Comparison of ENCODE assay signal across 31 mouse cellular contexts in genomic region chr4:43496587-43496986, GRCm38 (mm10). TPM values are rescaled to one million over a fixed set of nuclear protein-coding genes. Genes with fewer than 3 reads are reported as not detected.
A peak's percentile ranks its signal among the peaks of the same experiment; 100 is the strongest.
DNase-seq lines count a peak whose midpoint lies in the region; ATAC-seq and TF ChIP-seq lines count a peak whose summit lies in the region.
"Had no signal": no experiment of that assay in that cellular context is flagged by ENCODE, and none has a peak within 500 bp of the region (broad histone marks: within the 10 kb centered on the region; RNA-seq: fewer than 3 reads in every experiment).

No protein-coding gene starts in this region.

- H3K4me2 ChIP-seq in kidney, embryonic 14.5 days (replicated peaks; ENCODE audit: low read depth, low read length) = no peak overlapping the region
- no peak overlapping the region for H3K4me2 ChIP-seq in stomach, embryonic 14.5 days (replicated peaks; ENCODE audit: low read depth, low read length)
- H3K4me2 ChIP-seq in stomach, postnatal 0 days (replicated peaks; ENCODE audit: low read depth) = no peak overlapping the region
- H3K4me2 ChIP-seq: forebrain, embryonic 15.5 days; hindbrain, embryonic 14.5 days had no signal

- TF ChIP-seq EP300 in stomach, postnatal 0 days (optimal IDR thresholded peaks at IDR 0.05) = no peak

- TF ChIP-seq POLR2A in kidney, adult 2 months (IDR thresholded peaks at IDR 0.05; ENCODE audit: low read depth, low read length) = no peak

- no peak for TF ChIP-seq CTCF in kidney, adult 2 months (conservative IDR thresholded peaks at IDR 0.05; ENCODE audit: insufficient read depth, insufficient read length, low read depth, low read length)
- no peak for TF ChIP-seq CTCF in stomach, postnatal 0 days (IDR thresholded peaks at IDR 0.05; ENCODE audit: low read depth)

- no peak overlapping the region for H3K9ac ChIP-seq in kidney, embryonic 14.5 days (ENCODE audit: low read depth, low read length)
- no peak overlapping the region for H3K9ac ChIP-seq in stomach, embryonic 14.5 days (replicated peaks; ENCODE audit: low read depth, low read length)
- H3K9ac ChIP-seq in stomach, postnatal 0 days (ENCODE audit: low read length) = no peak overlapping the region
- H3K9ac ChIP-seq: embryonic facial prominence, embryonic 13.5 days; forebrain, embryonic 12.5 days; forebrain, embryonic 15.5 days; hindbrain, embryonic 14.5 days had no signal

- H3K36me3 ChIP-seq in heart, embryonic 10.5 days = peaks cover 24% of the 10 kb centered on the region
- no peaks in the 10 kb centered on the region for H3K36me3 ChIP-seq in kidney, adult 2 months (ENCODE audit: control insufficient read depth, insufficient read depth, low read length)
- peaks cover 18% of the 10 kb centered on the region; the same call in 1 of the 2 replicates for H3K36me3 ChIP-seq in kidney, embryonic 14.5 days (ENCODE audit: control insufficient read depth, insufficient read depth, low read length)
- H3K36me3 ChIP-seq in stomach, embryonic 14.5 days (ENCODE audit: control insufficient read depth, insufficient read depth, low read length) = peaks cover 19% of the 10 kb centered on the region
- no peaks in the 10 kb centered on the region for H3K36me3 ChIP-seq in stomach, postnatal 0 days (ENCODE audit: control insufficient read depth, insufficient read depth, low read length)
- H3K36me3 ChIP-seq: forebrain, embryonic 15.5 days had no signal

- peaks cover 51% of the 10 kb centered on the region for H3K4me1 ChIP-seq in heart, embryonic 10.5 days
- peaks cover 36% of the 10 kb centered on the region; the same call in 1 of the 2 replicates for H3K4me1 ChIP-seq in kidney, adult 2 months (ENCODE audit: control insufficient read depth, insufficient read depth, low read length)
- H3K4me1 ChIP-seq in kidney, embryonic 14.5 days (ENCODE audit: control insufficient read depth, insufficient read depth, low read length) = peaks cover 19% of the 10 kb centered on the region
- H3K4me1 ChIP-seq in stomach, embryonic 14.5 days (ENCODE audit: control insufficient read depth, insufficient read depth, low read length) = peaks cover 32% of the 10 kb centered on the region
- 0 out of 2 replicates have a peak, but pooled peaks cover 5% of the 10 kb centered on the region for H3K4me1 ChIP-seq in stomach, postnatal 0 days (replicated peaks; ENCODE audit: control insufficient read depth, insufficient read depth)

- WGBS in heart, embryonic 10.5 days = 39% methylated on average over 6 of the region's 6 CpGs
- WGBS in kidney, adult 2 months = 51% methylated on average over 6 of the region's 6 CpGs
- 51% methylated on average over 6 of the region's 6 CpGs for WGBS in kidney, embryonic 14.5 days
- WGBS in stomach, embryonic 14.5 days = 64% methylated on average over 6 of the region's 6 CpGs
- WGBS in stomach, postnatal 0 days = 72% methylated on average over 6 of the region's 6 CpGs

- no peaks in the 10 kb centered on the region for H3K9me3 ChIP-seq in heart, embryonic 10.5 days
- H3K9me3 ChIP-seq in kidney, embryonic 14.5 days (ENCODE audit: control insufficient read depth, low read length) = no peaks in the 10 kb centered on the region
- H3K9me3 ChIP-seq in stomach, embryonic 14.5 days (ENCODE audit: control insufficient read depth, low read depth, low read length) = no peaks in the 10 kb centered on the region
- no peaks in the 10 kb centered on the region for H3K9me3 ChIP-seq in stomach, postnatal 0 days (ENCODE audit: control insufficient read depth, low read length)
- H3K9me3 ChIP-seq: embryonic facial prominence, embryonic 10.5 days; embryonic facial prominence, embryonic 13.5 days; forebrain, embryonic 12.5 days; forebrain, embryonic 15.5 days had no signal

- no peak for DNase-seq in heart, embryonic 10.5 days (ENCODE audit: low spot score)
- no peak for DNase-seq in heart, adult 18-20 months
- no peak for DNase-seq in kidney, adult 2 months
- no peak for DNase-seq in stomach, postnatal 0 days (ENCODE audit: low spot score)
- DNase-seq: adrenal gland, adult 8-10 months; adrenal gland, postnatal 25 days; cerebellum, adult 11-12 months; cerebellum, adult 8-10 months; cerebellum, postnatal 10 days; embryo, embryonic 11 days; gastrocnemius, postnatal 10 days; gastrocnemius, postnatal 36 days; heart, postnatal 10 days; heart, postnatal 4 days had no signal

- H3K27ac ChIP-seq in heart, embryonic 10.5 days = 0 out of 2 replicates have a peak overlapping the region, but pooled peaks have one; percentile 42
- peak overlapping the region; percentile 67 for H3K27ac ChIP-seq in kidney, adult 2 months (ENCODE audit: insufficient read depth, low read depth, low read length)
- no peak overlapping the region for H3K27ac ChIP-seq in kidney, embryonic 14.5 days (ENCODE audit: low read depth, low read length)
- H3K27ac ChIP-seq in stomach, embryonic 14.5 days (ENCODE audit: low read length) = peak overlapping the region; percentile 58; the same call in 1 of the 2 replicates
- H3K27ac ChIP-seq in stomach, postnatal 0 days (replicated peaks) = no peak overlapping the region
- H3K27ac ChIP-seq: embryonic facial prominence, embryonic 10.5 days; embryonic facial prominence, embryonic 13.5 days; forebrain, embryonic 12.5 days; forebrain, embryonic 15.5 days; hindbrain, embryonic 14.5 days; hindbrain, postnatal 0 days had no signal

- no peak overlapping the region for H3K4me3 ChIP-seq in heart, embryonic 10.5 days
- no peak overlapping the region for H3K4me3 ChIP-seq in kidney, adult 2 months (ENCODE audit: insufficient read depth, low read depth, low read length)
- no peak overlapping the region for H3K4me3 ChIP-seq in kidney, embryonic 14.5 days (ENCODE audit: low read length)
- no peak overlapping the region for H3K4me3 ChIP-seq in stomach, embryonic 14.5 days (ENCODE audit: low read depth, low read length)
- H3K4me3 ChIP-seq in stomach, postnatal 0 days (ENCODE audit: low read depth, low read length) = no peak overlapping the region
- H3K4me3 ChIP-seq: embryonic facial prominence, embryonic 13.5 days; forebrain, embryonic 12.5 days; forebrain, embryonic 15.5 days had no signal

- 0 out of 2 replicates have a peak, but pooled peaks cover 6% of the 10 kb centered on the region for H3K27me3 ChIP-seq in heart, embryonic 10.5 days (ENCODE audit: insufficient read depth, poor library complexity, severe bottlenecking)
- no peaks in the 10 kb centered on the region for H3K27me3 ChIP-seq in kidney, adult 2 months (replicated peaks; ENCODE audit: control insufficient read depth, insufficient read depth, low read length)
- H3K27me3 ChIP-seq in kidney, embryonic 14.5 days (ENCODE audit: control insufficient read depth, insufficient read depth, low read length) = no peaks in the 10 kb centered on the region
- H3K27me3 ChIP-seq in stomach, embryonic 14.5 days (ENCODE audit: control insufficient read depth, insufficient read depth, low read length) = no peaks in the 10 kb centered on the region
- H3K27me3 ChIP-seq in stomach, postnatal 0 days (ENCODE audit: control insufficient read depth, insufficient read depth, low read length) = no peaks in the 10 kb centered on the region
- H3K27me3 ChIP-seq: embryonic facial prominence, embryonic 13.5 days; forebrain, embryonic 15.5 days had no signal

- ATAC-seq in kidney, embryonic 14.5 days (ENCODE audit: low FRiP score, low TSS enrichment) = no peak
- no peak for ATAC-seq in stomach, embryonic 14.5 days (ENCODE audit: insufficient number of reproducible peaks, insufficient read depth, low FRiP score, low read depth)
- ATAC-seq in stomach, postnatal 0 days (ENCODE audit: low FRiP score, low TSS enrichment) = no peak
- ATAC-seq: activated CD4-positive, CD25-positive, alpha-beta regulatory T cell, adult 4 months; forebrain, embryonic 15.5 days; hindbrain, postnatal 0 days; inflammation-experienced regulatory T-cells, adult 6 months had no signal

RNA-seq across cellular contexts. Expression of gene Arhgef39, which starts 2.9 kb away (rescaled TPM):
- 39.9 and 40.1 TPM in 2 replicates for polyA plus RNA-seq in heart, embryonic 10.5 days (2016; fragmentation: Nextera tagmentation; extraction: Ambion mirVana)
- under 1 TPM in 1 of 2 experiments, not detected in 1; 0.64 TPM for total RNA-seq in heart, adult 18-20 months (2021)
- polyA plus RNA-seq in kidney, adult 2 months (2012; rRNA removed) = 17.3 and 26.6 TPM in 2 replicates
- 36.4 and 38.2 TPM in 2 replicates for polyA plus RNA-seq in kidney, embryonic 14.5 days (2014; fragmentation: Nextera tagmentation; extraction: Ambion mirVana)
- 43.5 and 46.8 TPM in 2 replicates for polyA plus RNA-seq in stomach, embryonic 14.5 days (2014; fragmentation: Nextera tagmentation; extraction: Ambion mirVana)
- polyA plus RNA-seq in stomach, postnatal 0 days (2015; fragmentation: Nextera tagmentation; extraction: Ambion mirVana) = 10.7 and 11.8 TPM in 2 replicates
- total RNA-seq: gastrocnemius, adult 18-20 months had no signal

RNA-seq across cellular contexts. Expression of gene Ccdc107, which starts 3.9 kb away (rescaled TPM):
- polyA plus RNA-seq in heart, embryonic 10.5 days (2016; fragmentation: Nextera tagmentation; extraction: Ambion mirVana) = 67.2 and 71.7 TPM in 2 replicates
- 10 to 100 TPM; 29.2 to 31.7 TPM for total RNA-seq in heart, adult 18-20 months (2021)
- polyA plus RNA-seq in kidney, adult 2 months (2012; rRNA removed) = 529 and 664 TPM in 2 replicates
- polyA plus RNA-seq in kidney, embryonic 14.5 days (2014; fragmentation: Nextera tagmentation; extraction: Ambion mirVana) = 59.4 and 72.2 TPM in 2 replicates
- polyA plus RNA-seq in stomach, embryonic 14.5 days (2014; fragmentation: Nextera tagmentation; extraction: Ambion mirVana) = 130 and 132 TPM in 2 replicates
- 118 and 120 TPM in 2 replicates for polyA plus RNA-seq in stomach, postnatal 0 days (2015; fragmentation: Nextera tagmentation; extraction: Ambion mirVana)

RNA-seq across cellular contexts. Expression of gene Car9, which starts 10.2 kb away (rescaled TPM):
- polyA plus RNA-seq in heart, embryonic 10.5 days (2016; fragmentation: Nextera tagmentation; extraction: Ambion mirVana) = 1.4 and 1.7 TPM in 2 replicates
- under 1 TPM in 1 of 2 experiments, not detected in 1; 0.36 TPM for total RNA-seq in heart, adult 18-20 months (2021)
- polyA plus RNA-seq in kidney, adult 2 months (2012; rRNA removed) = 4.9 and 5.8 TPM in 2 replicates
- polyA plus RNA-seq in kidney, embryonic 14.5 days (2014; fragmentation: Nextera tagmentation; extraction: Ambion mirVana) = 0.80 and 1.3 TPM in 2 replicates
- polyA plus RNA-seq in stomach, embryonic 14.5 days (2014; fragmentation: Nextera tagmentation; extraction: Ambion mirVana) = 2.8 and 5.8 TPM in 2 replicates
- 2.6 and 3.1 TPM in 2 replicates for polyA plus RNA-seq in stomach, postnatal 0 days (2015; fragmentation: Nextera tagmentation; extraction: Ambion mirVana)
- polyA plus RNA-seq: erythroblast, embryonic 14.5 days had no signal

RNA-seq across cellular contexts. Expression of gene Sit1, which starts 13.1 kb away (rescaled TPM):
- not detected in 2 replicates for polyA plus RNA-seq in heart, embryonic 10.5 days (2016; fragmentation: Nextera tagmentation; extraction: Ambion mirVana)
- 1 to 10 TPM in 1 of 2 experiments, not detected in 1; 1.1 TPM for total RNA-seq in heart, adult 18-20 months (2021)
- 0.23 and 1.4 TPM in 2 replicates for polyA plus RNA-seq in kidney, adult 2 months (2012; rRNA removed)
- not detected in 2 replicates for polyA plus RNA-seq in kidney, embryonic 14.5 days (2014; fragmentation: Nextera tagmentation; extraction: Ambion mirVana)
- polyA plus RNA-seq in stomach, embryonic 14.5 days (2014; fragmentation: Nextera tagmentation; extraction: Ambion mirVana) = not detected in 2 replicates
- polyA plus RNA-seq in stomach, postnatal 0 days (2015; fragmentation: Nextera tagmentation; extraction: Ambion mirVana) = not detected in 2 replicates
- total RNA-seq: gastrocnemius, adult 18-20 months; gastrocnemius, postnatal 10 days; gastrocnemius, postnatal 36 days; granulocyte monocyte progenitor cell, adult 5-6 weeks; heart, postnatal 4 days; hindbrain, postnatal 0 days had no signal
- polyA plus RNA-seq: brain, embryonic 14.5 days; cortical plate, adult 2 months; embryonic facial prominence, embryonic 10.5 days; embryonic facial prominence, embryonic 13.5 days; erythroblast, embryonic 14.5 days; forebrain, embryonic 12.5 days; forebrain, embryonic 15.5 days; heart, embryonic 14.5 days; hindbrain, embryonic 11.5 days; hindbrain, embryonic 14.5 days; hindbrain, postnatal 0 days had no signal

RNA-seq across cellular contexts. Expression of gene Tpm2, which starts 27.0 kb away (rescaled TPM):
- 135 and 142 TPM in 2 replicates for polyA plus RNA-seq in heart, embryonic 10.5 days (2016; fragmentation: Nextera tagmentation; extraction: Ambion mirVana)
- 10 to 100 TPM; 32.1 to 35.2 TPM for total RNA-seq in heart, adult 18-20 months (2021)
- polyA plus RNA-seq in kidney, adult 2 months (2012; rRNA removed) = 10.8 and 51.9 TPM in 2 replicates
- 208 and 212 TPM in 2 replicates for polyA plus RNA-seq in kidney, embryonic 14.5 days (2014; fragmentation: Nextera tagmentation; extraction: Ambion mirVana)
- 790 and 843 TPM in 2 replicates for polyA plus RNA-seq in stomach, embryonic 14.5 days (2014; fragmentation: Nextera tagmentation; extraction: Ambion mirVana)
- 2,018 and 2,237 TPM in 2 replicates for polyA plus RNA-seq in stomach, postnatal 0 days (2015; fragmentation: Nextera tagmentation; extraction: Ambion mirVana)
- polyA plus RNA-seq: activated CD4-positive, CD25-positive, alpha-beta regulatory T cell, adult 4 months; erythroblast, embryonic 14.5 days; inflammation-experienced regulatory T-cells, adult 6 months had no signal

Comparison
In these comparisons a context has a peak if more than half of its experiments do, and no peak if none do; other contexts are left out.
1. H3K27ac ChIP-seq: peak in heart, embryonic 10.5 days (single experiment), kidney, adult 2 months (single experiment) and stomach, embryonic 14.5 days (single experiment); none in kidney, embryonic 14.5 days (single experiment) and stomach, postnatal 0 days (single experiment).